Mouse (Mus musculus): ENCODE measurements around the gene 1700012A03Rik.

The 1700012A03Rik gene

DNA sequence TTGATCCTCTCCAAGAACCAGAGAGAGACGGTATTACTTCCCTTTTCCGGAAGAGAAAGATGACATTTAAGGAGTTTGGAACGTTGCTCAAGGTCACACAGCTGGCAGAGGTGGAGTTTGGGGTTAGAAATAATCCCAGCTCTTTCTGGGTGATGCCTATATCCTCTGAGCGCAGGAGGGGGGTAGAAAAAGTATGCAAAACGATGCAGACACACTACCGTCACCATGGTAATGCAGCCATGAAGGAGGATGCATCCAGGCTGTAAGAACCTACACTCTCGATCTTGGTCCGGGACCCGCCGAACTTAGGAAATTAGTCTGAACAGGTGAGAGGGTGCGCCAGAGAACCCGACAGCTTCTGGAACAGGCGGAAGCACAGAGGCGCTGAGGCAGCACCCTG is 43.3 kb downstream of the 1700012A03Rik start:
- no peak for DNase-seq (ENCODE audit: low read depth, low spot score)

DNA sequence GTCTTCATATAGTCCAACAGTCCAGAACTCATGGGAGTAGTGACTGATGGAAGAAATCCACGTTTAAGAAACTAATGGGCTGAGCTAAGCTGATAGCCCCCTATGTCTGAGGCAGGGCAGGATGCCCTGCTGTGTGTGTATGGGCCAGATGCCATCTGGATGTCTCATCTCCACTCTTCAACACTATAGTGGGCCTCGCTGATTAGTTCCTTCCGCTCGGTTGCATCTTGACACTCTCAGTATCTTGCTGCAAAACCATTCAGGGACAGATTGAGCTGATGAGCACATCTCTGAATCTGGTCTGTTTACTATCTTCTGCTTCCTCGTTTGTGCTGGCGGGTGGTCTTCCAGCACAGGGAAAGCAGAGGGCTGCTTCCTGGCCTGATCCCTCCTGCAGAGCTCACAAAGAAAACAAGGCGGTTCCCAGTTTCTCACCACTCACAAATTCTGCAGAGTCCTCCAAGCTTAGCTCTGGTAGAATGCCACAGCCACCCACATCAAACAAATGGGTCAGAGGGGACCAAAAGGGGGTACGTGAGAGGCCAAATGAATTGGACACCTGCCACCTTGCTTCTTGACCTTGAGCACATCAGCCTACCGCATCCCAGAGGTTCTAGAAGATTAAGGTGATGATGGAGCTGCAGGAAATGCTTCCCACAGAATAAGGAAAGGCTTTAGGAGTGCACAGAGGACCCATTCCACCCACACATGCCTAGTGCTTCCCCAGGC is 55.7 kb downstream of the 1700012A03Rik start:
- no peak for DNase-seq (ENCODE audit: low read depth, low spot score)
